Mouse (Mus musculus) small intestine, adult 2 months (tissue): ENCODE data around the gene Tbc1d30.

Experiments used
- CTCF ChIP-seq: fragments of 200-500 bp; IDR thresholded peaks from 2 replicates; pipeline ENCODE4 v1.5.1; 2012; ENCODE audit warnings: low read depth, mild to moderate bottlenecking, control low read depth, inconsistent platforms, low read length, moderate library complexity, mixed read lengths; ENCODE audit not compliant: insufficient replicate concordance, insufficient read length; ENCODE audit errors: extremely low read depth
- POLR2A ChIP-seq: fragments of 200-500 bp; IDR thresholded peaks from 2 replicates; pipeline ENCODE4 v1.6.1; 2012; ENCODE audit warnings: low read depth, mild to moderate bottlenecking, control low read depth, inconsistent platforms, low read length, moderate library complexity

GRCm38 (mm10) chr10:121334576-121334975, 16.5 kb downstream of the Tbc1d30 start:
- TF ChIP-seq CTCF (peak; percentile 71; the same call in 1 of the 2 replicates), POLR2A (no peak)
